Mouse (Mus musculus): ENCODE data around the gene Tmem135. TPM values are rescaled to one million over a fixed set of nuclear protein-coding genes. Genes with fewer than 3 reads are reported as not detected.

The Tmem135 gene
- polyA plus RNA-seq, 1 experiment from 2014 or later = 36.4 TPM

DNA sequence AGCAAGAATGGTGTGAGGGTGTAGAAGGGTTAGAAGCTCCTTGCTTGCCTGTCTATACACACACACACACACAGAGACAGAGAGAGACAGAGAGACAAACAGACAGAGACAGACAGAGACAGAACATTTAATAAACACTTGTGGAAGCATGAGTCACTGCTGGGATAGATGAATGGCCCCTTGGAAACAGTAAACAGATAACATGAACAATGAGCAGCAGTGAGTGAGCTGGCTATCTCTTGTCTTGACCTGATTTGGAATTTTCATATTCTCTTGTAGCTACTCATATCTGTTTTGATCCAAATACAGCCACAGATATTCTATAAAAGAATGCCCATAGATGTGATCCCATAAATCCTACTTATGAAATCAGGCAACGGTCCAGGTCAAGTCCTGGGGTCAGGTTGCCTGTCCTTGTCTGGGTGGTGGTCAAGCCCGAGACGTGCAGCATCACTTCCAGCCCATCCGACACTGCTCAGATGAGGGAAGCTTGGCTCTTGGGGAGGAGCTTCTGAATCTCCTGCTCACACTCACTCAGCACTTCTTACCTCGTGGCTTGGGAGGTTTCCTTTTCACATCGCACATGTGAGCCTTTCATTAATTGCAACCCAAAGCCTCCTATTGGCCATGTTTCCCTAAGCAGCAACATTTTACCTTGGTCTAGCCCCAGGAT, 32.3 kb downstream of the Tmem135 start:
- no peak overlapping the region for H3K4me3 ChIP-seq (ENCODE audit: low read depth, low read length)
- H3K27ac ChIP-seq (ENCODE audit: low read depth, low read length) = no peak overlapping the region
- no peak overlapping the region for H3K4me2 ChIP-seq (ENCODE audit: low read depth, low read length)
- ATAC-seq (ENCODE audit: low read depth) = no peak
- 74% methylated on average over 6 of the region's 6 CpGs for WGBS
- no peaks in the 10 kb centered on the region for H3K27me3 ChIP-seq (ENCODE audit: control insufficient read depth, insufficient read depth, low read length)
- no peaks in the 10 kb centered on the region for H3K9me3 ChIP-seq (ENCODE audit: control insufficient read depth, low read length)
- H3K9ac ChIP-seq (replicated peaks; ENCODE audit: low read depth, low read length) = no peak overlapping the region
- no peaks in the 10 kb centered on the region for H3K4me1 ChIP-seq (ENCODE audit: control insufficient read depth, insufficient read depth, low read length)
- no peaks in the 10 kb centered on the region for H3K36me3 ChIP-seq (ENCODE audit: control insufficient read depth, insufficient read depth, low read length)

DNA sequence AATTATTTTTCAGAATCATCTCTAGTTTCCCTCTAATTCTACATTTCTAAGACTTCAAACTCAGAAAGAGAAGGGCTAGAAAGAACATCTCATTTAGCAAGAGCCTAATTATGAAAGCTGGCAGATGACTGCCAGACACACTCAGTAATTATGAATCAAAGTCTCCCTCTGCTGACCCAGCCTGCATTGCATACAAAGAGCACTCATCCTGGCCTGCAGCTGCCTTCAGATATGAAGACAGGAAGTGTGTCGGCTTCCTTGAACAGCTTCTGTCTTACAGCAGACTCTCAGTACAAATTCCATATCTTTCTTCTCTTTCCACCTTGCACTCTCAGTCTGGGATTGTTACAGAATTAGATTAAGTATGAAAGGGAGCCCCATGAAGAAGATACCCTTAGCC, 33.1 kb downstream of the Tmem135 start:
- no peaks in the 10 kb centered on the region for H3K9me3 ChIP-seq (ENCODE audit: control insufficient read depth, low read length)
- no peaks in the 10 kb centered on the region for H3K27me3 ChIP-seq (ENCODE audit: control insufficient read depth, insufficient read depth, low read length)
- ATAC-seq (ENCODE audit: low read depth) = no peak
- H3K4me1 ChIP-seq (ENCODE audit: control insufficient read depth, insufficient read depth, low read length) = no peaks in the 10 kb centered on the region
- no peaks in the 10 kb centered on the region for H3K36me3 ChIP-seq (ENCODE audit: control insufficient read depth, insufficient read depth, low read length)
- 66% methylated on average over 1 of the region's 1 CpGs for WGBS
- no peak overlapping the region for H3K27ac ChIP-seq (ENCODE audit: low read depth, low read length)
- no peak overlapping the region for H3K4me2 ChIP-seq (ENCODE audit: low read depth, low read length)
- H3K4me3 ChIP-seq (ENCODE audit: low read depth, low read length) = no peak overlapping the region
- H3K9ac ChIP-seq (replicated peaks; ENCODE audit: low read depth, low read length) = no peak overlapping the region

DNA sequence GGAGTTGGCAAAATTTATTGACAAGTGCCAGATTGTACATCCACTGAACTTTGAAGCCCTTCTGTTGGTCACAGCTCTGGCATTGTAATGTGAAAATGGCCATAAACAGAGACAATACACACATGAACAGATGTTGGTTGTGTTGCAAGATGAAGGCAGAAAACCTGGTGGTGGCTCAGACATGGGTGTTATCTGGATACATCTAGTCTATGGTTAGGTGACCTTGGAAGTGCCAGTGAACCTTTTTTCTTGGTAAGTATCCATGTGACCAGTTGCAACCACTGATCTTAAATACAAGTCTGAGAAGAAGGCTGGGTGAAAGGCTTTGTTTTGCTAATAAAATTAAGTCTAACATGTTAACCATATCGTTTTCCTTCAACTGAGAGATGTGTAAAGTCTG, 33.9 kb downstream of the Tmem135 start:
- WGBS = 84% methylated on average over 1 of the region's 1 CpGs
- Histone ChIP-seq H3K9ac (replicated peaks; ENCODE audit: low read depth, low read length) (no peak overlapping the region), H3K27ac (ENCODE audit: low read depth, low read length) (no peak overlapping the region), H3K9me3 (ENCODE audit: control insufficient read depth, low read length) (no peaks in the 10 kb centered on the region), H3K4me3 (ENCODE audit: low read depth, low read length) (no peak overlapping the region), H3K36me3 (ENCODE audit: control insufficient read depth, insufficient read depth, low read length) (no peaks in the 10 kb centered on the region), H3K27me3 (ENCODE audit: control insufficient read depth, insufficient read depth, low read length) (no peaks in the 10 kb centered on the region), H3K4me2 (ENCODE audit: low read depth, low read length) (no peak overlapping the region), H3K4me1 (ENCODE audit: control insufficient read depth, insufficient read depth, low read length) (no peaks in the 10 kb centered on the region)
- ATAC-seq (ENCODE audit: low read depth) = no peak

DNA sequence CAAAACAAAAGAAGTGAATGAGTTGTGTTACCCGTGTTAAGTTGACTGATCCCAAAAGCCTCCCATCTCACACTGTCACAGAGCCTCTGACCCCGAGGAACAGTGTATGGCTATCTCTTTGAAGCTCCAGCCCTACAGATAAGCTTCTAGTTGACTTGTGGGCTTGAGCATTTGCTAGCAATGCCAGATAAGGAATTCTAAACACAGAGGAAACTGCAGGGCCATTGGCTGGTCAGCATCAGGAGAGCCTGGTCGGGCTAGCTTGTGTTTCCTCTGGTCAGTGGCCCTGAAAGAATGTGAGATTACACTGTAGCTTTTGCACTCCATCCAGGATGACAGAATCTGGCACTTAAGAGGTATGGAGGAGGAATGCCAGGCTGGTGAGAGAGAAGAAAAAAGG, 36.4 kb downstream of the Tmem135 start:
- no peak overlapping the region for H3K9ac ChIP-seq (replicated peaks; ENCODE audit: low read depth, low read length)
- H3K27me3 ChIP-seq (ENCODE audit: control insufficient read depth, insufficient read depth, low read length) = no peaks in the 10 kb centered on the region
- no peak overlapping the region for H3K4me3 ChIP-seq (ENCODE audit: low read depth, low read length)
- H3K4me2 ChIP-seq (ENCODE audit: low read depth, low read length) = no peak overlapping the region
- no peak for ATAC-seq (ENCODE audit: low read depth)
- H3K36me3 ChIP-seq (ENCODE audit: control insufficient read depth, insufficient read depth, low read length) = no peaks in the 10 kb centered on the region
- H3K27ac ChIP-seq (ENCODE audit: low read depth, low read length) = no peak overlapping the region
- 59% methylated on average over 3 of the region's 3 CpGs for WGBS
- no peaks in the 10 kb centered on the region for H3K4me1 ChIP-seq (ENCODE audit: control insufficient read depth, insufficient read depth, low read length)
- H3K9me3 ChIP-seq (ENCODE audit: control insufficient read depth, low read length) = no peaks in the 10 kb centered on the region

DNA sequence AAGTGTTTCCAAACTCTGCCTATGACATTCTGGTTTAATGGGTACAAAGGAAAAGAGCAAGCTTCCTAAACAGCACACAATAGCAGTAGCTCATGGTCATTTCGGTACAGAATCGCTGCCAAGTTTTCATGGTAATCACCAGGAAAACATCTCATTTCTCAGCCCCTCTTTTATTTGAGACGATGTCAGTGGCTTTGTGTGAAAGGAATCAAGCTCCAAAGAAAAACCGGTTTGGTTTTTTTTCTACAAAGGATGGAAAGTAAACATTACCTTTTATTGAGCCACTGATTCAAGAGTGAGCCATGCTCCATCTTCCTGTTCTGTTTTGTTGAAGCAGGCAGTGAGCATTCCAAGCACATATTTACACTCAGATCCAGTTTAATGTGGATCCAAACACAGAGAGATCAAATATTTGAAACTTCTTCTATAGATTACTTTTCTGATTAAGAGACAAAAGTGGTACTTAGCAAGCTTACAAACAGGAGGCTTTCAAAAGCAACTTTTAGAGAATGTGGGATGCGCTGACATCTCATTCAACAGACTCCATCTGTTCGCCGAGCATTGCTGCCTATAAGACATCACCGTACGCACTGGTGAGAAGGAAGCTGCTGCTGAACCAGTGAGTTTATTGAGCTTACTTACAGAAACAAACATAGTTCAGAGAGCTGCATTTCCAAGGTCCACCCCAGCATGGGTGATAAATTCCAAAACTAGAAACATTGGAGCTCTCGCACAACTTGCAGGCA, 38.7 kb downstream of the Tmem135 start:
- no peak overlapping the region for H3K4me2 ChIP-seq (ENCODE audit: low read depth, low read length)

DNA sequence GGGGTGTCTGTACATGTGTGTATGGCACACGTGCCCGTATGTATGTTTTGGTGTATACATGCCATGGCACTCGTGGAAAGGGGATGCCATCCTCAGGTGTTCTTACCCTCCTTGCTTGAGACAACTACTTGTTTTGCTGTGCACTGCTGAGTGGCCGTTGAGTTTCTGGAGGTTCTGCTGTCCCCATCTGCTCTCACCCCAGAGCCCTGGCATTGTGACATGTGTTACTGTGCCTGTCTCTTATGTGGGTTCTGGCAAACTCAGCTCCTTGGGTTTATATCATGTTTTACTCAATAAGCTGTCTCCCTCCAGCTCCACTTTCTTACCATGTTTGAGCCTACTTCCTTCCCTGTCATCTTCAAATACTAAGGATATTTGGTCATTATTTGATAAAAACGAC, 40.0 kb downstream of the Tmem135 start:
- Histone ChIP-seq H3K9ac (replicated peaks; ENCODE audit: low read depth, low read length) (no peak overlapping the region), H3K4me1 (ENCODE audit: control insufficient read depth, insufficient read depth, low read length) (no peaks in the 10 kb centered on the region), H3K4me2 (ENCODE audit: low read depth, low read length) (no peak overlapping the region), H3K36me3 (ENCODE audit: control insufficient read depth, insufficient read depth, low read length) (no peaks in the 10 kb centered on the region), H3K4me3 (ENCODE audit: low read depth, low read length) (no peak overlapping the region), H3K27me3 (ENCODE audit: control insufficient read depth, insufficient read depth, low read length) (no peaks in the 10 kb centered on the region), H3K9me3 (ENCODE audit: control insufficient read depth, low read length) (no peaks in the 10 kb centered on the region), H3K27ac (ENCODE audit: low read depth, low read length) (no peak overlapping the region)
- 89% methylated on average over 5 of the region's 5 CpGs for WGBS
- no peak for ATAC-seq (ENCODE audit: low read depth)

More for the DNA sequence above, 38.7 kb downstream of the Tmem135 start:
- no peaks in the 10 kb centered on the region for H3K36me3 ChIP-seq (ENCODE audit: control insufficient read depth, insufficient read depth, low read length)
- no peak for ATAC-seq (ENCODE audit: low read depth)
- no peaks in the 10 kb centered on the region for H3K9me3 ChIP-seq (ENCODE audit: control insufficient read depth, low read length)
- H3K4me3 ChIP-seq (ENCODE audit: low read depth, low read length) = no peak overlapping the region
- H3K27ac ChIP-seq (ENCODE audit: low read depth, low read length) = no peak overlapping the region
- 56% methylated on average over 10 of the region's 10 CpGs for WGBS
- H3K27me3 ChIP-seq (ENCODE audit: control insufficient read depth, insufficient read depth, low read length) = no peaks in the 10 kb centered on the region
- no peaks in the 10 kb centered on the region for H3K4me1 ChIP-seq (ENCODE audit: control insufficient read depth, insufficient read depth, low read length)
- H3K9ac ChIP-seq (replicated peaks; ENCODE audit: low read depth, low read length) = no peak overlapping the region

DNA sequence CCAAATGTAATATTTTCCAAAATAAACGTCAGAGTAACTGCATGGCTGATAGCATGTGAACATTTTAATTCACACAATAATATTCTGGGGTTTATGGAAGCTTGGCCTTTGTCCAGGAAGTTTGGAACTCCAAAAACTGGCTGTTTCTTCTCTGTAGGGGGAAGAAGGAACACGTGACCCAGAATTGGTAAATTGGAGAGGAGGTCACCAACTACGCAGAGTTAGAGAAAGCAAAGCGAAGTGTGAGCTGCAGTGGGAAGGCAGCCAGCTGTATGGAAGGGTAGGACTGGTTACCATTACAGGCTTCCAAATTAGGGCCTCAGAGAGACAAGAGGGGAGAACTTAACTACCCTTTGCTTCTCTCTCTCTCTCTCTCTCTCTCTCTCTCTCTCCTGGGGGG, 47.7 kb downstream of the Tmem135 start:
- Histone ChIP-seq H3K36me3 (ENCODE audit: control insufficient read depth, insufficient read depth, low read length) (no peaks in the 10 kb centered on the region), H3K27me3 (ENCODE audit: control insufficient read depth, insufficient read depth, low read length) (no peaks in the 10 kb centered on the region), H3K4me1 (ENCODE audit: control insufficient read depth, insufficient read depth, low read length) (no peaks in the 10 kb centered on the region), H3K4me2 (ENCODE audit: low read depth, low read length) (no peak overlapping the region), H3K4me3 (ENCODE audit: low read depth, low read length) (no peak overlapping the region), H3K27ac (ENCODE audit: low read depth, low read length) (no peak overlapping the region), H3K9ac (replicated peaks; ENCODE audit: low read depth, low read length) (no peak overlapping the region), H3K9me3 (ENCODE audit: control insufficient read depth, low read length) (no peaks in the 10 kb centered on the region)
- ATAC-seq (ENCODE audit: low read depth) = no peak
- 74% methylated on average over 4 of the region's 4 CpGs for WGBS

DNA sequence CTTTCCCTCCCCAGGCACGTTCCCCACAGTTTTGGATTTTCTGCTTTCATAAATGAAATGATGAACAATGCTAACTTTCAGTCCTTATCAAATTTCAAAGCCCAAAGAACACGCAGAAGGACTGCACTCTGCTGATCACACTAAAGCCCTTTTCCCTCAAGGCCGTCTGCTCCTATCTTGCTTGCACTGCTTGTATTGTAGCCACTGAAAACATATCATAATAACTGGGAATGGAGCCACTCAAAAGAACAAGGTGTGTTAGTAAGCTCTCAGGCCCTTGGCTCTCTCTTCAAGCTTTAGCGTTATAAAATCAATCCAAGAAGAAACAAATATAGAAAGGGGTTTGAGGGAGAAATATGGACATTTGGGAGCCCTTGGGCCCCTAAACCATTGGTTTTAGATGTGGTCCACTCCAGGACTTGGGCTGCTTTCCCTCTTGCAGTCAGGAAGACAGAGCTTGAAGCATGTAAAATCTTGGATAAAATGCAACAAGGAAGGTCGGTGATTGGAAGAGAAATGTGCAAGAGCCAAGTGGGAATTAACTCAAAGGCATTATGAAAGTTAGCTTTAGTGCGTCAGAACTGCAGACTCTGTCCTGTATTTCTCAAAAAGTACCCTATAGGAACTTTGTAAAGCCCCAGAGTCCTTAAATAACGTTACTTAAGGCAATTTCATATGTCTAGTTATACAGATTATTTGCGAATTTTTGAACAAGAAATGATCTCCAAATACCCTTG, 48.3 kb downstream of the Tmem135 start:
- no peaks in the 10 kb centered on the region for H3K4me1 ChIP-seq (ENCODE audit: control insufficient read depth, insufficient read depth, low read length)
- no peak overlapping the region for H3K4me2 ChIP-seq (ENCODE audit: low read depth, low read length)
- no peak overlapping the region for H3K4me3 ChIP-seq (ENCODE audit: low read depth, low read length)
- no peaks in the 10 kb centered on the region for H3K9me3 ChIP-seq (ENCODE audit: control insufficient read depth, low read length)
- H3K9ac ChIP-seq (replicated peaks; ENCODE audit: low read depth, low read length) = no peak overlapping the region
- WGBS = 83% methylated on average over 8 of the region's 8 CpGs
- no peaks in the 10 kb centered on the region for H3K27me3 ChIP-seq (ENCODE audit: control insufficient read depth, insufficient read depth, low read length)
- no peak for ATAC-seq (ENCODE audit: low read depth)
- H3K36me3 ChIP-seq (ENCODE audit: control insufficient read depth, insufficient read depth, low read length) = no peaks in the 10 kb centered on the region
- no peak overlapping the region for H3K27ac ChIP-seq (ENCODE audit: low read depth, low read length)

DNA sequence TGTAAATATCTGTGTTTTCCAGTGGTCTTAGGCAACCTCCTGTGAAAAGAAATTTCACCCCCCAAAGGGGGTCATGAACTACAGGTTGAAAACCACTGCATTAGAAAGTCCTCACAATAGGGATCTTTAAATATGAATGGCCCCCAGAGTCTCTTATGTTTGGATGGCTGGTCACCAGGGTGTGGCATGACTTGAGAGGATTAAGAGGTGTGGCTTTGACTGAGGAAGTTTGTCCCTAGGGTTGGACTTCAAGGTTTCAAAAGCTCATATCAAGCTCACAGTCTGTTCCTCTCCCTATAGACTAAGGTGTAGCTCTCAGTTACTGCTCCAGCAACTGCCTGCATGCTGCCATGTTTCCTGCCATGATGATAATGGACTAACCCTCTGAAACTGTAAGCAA, 62.0 kb downstream of the Tmem135 start:
- 0 out of 2 replicates have a peak, but pooled peaks cover 9% of the 10 kb centered on the region for H3K4me1 ChIP-seq (ENCODE audit: control insufficient read depth, insufficient read depth, low read length)
- no peak for ATAC-seq (ENCODE audit: low read depth)
- no peaks in the 10 kb centered on the region for H3K36me3 ChIP-seq (ENCODE audit: control insufficient read depth, insufficient read depth, low read length)
- no peak overlapping the region for H3K27ac ChIP-seq (ENCODE audit: low read depth, low read length)
- H3K4me2 ChIP-seq (ENCODE audit: low read depth, low read length) = no peak overlapping the region
- no peak overlapping the region for H3K9ac ChIP-seq (replicated peaks; ENCODE audit: low read depth, low read length)
- H3K9me3 ChIP-seq (ENCODE audit: control insufficient read depth, low read length) = no peaks in the 10 kb centered on the region
- H3K4me3 ChIP-seq (ENCODE audit: low read depth, low read length) = no peak overlapping the region
- H3K27me3 ChIP-seq (ENCODE audit: control insufficient read depth, insufficient read depth, low read length) = no peaks in the 10 kb centered on the region

All from neural tube, embryonic 14.5 days (tissue).